Mouse (Mus musculus) adrenal gland, adult 2 months (tissue): Measurements from ENCODE around the gene Hsp90ab1. TPM values are rescaled to one million over a fixed set of nuclear protein-coding genes. Genes with fewer than 3 reads are reported as not detected.

ENCODE experiments used
- DNase-seq: peaks from one replicate; pipeline ENCODE4 v3.0.0; 2021
- polyA plus RNA-seq: library from polyadenylated mRNA; depleted of rRNA; stranded (reverse); fragments of >200 nt; gene quantifications from 2 replicates; pipeline ENCODE4 v1.2.3, GENCODE M21; 2012
- total RNA-seq, 2 experiments: library from RNA; stranded (reverse); gene quantifications; 2 replicates each; pipeline ENCODE4 v1.2.3; 2021

Gene Hsp90ab1
- total and polyA plus RNA-seq, 3 experiments, result 291 to 2,851 (median 1,973) TPM

DNA sequence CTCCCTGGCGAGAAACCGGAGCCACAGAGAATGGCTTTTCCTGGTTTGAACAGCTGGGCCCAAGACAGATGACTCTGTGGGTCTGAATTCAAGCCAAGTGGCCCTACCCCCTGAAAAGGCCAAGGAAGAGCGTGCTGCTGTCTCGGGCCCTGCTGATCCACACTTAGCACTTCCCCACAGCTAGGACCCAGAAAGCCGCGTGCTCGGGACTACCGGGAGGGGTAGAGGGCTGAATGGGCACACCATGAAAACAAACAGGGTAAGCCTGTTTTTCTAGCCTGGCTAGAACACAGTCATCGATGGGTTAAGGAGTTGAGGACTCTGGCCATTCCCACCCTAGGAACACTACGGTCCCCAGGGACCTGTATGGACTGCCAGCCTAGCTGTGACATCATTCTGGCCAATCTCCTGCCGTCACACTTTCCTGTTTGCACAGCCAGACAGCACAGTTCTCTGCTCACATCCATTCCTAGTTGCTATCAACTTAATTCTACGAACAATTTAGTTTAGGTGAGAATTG lies 7.9 kb upstream of the Hsp90ab1 start:
- DNase-seq, result peak; percentile 63

DNA sequence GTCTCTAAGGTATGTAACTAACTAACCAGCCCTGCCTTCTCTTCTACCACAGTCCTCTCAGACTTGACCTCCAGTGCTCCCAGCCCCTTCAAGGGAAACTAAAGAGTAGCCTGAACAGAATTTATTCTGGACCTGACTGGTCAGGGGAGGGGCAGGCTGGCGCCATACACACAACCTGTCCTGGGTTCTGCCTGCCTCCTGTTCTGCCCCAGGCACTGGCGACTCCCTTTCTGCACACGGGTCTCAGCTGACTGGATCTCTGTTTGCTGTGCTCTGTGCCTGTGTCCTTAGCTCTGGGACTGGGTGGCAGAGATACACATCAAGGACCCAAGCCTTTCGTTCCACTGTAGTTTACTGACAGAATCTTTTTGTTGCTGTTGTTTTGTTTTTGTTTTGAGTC lies 6.5 kb upstream of the Hsp90ab1 start:
- DNase-seq, result no peak

DNA sequence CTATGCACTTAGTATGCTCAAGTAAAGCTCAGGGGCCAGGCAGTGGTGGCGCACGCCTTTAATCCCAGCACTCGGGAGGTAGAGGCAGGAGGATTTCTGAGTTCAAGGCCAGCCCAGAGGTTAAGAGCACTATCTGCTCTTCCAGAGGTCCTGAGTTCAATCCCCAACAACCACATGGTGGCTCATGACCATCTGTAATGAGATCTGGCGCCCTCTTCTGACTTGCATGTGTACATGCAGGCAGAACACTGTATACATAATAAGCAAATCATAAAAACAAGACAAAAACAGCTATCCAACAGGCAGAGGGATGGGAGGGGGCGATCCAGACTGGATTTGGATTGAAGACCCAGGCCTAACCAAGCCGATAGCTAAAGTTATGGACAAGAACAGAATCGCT lies 5.8 kb upstream of the Hsp90ab1 start:
- no peak for DNase-seq

DNA sequence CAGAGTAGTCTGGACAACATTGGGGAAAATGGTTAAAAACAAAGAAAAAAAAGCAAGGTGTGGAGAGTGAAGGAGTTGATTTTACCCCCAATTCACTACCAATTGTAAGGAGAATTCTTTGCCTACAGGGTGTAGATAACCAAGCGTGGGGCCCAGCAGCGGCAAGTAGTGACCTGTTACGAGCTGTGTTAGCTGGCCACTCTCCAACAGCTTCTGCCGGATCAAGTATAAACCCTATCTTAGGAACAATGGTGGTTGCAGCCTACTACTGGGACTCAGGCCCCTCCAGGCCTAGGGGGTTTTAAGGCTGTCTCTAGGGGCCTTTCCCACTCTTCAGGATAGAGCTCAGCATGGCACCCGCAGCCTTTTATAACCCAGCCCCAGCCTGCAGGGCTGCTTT lies 5.2 kb upstream of the Hsp90ab1 start:
- no peak for DNase-seq

DNA sequence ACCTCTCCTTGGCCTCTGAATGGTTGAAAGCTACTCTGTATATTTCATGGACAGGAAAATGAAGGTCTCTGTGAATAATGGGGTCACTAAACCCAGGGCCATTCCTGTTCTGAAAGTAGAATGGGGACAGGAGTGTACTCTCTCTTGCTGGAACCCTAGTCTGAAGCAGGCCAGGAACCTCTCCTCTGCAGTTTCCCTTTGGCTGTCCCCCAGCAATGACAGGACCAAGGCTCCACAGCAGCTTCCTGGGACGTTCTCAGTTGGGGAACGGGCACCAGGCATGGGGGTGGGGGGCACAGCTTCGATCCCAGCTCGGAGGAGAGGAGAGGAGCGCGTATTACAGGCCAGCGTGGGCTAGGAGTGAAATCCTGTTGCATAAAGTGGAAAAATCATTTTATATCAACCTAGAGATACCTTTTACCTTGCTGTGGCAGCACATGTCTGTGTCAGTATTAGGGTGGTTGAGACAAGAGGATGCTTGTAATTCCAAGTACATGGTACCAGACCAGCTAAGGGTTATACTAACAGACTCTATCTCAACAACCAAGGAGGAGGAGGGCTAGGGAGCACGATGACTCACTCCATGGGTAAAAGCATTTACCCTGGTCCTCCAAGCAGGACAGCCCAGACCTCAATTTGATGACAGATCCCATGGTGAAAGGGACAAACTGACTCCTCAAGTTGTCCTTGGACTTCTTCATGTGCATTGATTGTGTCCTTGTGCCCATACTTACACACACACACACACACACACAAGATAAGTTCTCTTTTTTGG lies 2.2 kb upstream of the Hsp90ab1 start:
- no peak for DNase-seq

DNA sequence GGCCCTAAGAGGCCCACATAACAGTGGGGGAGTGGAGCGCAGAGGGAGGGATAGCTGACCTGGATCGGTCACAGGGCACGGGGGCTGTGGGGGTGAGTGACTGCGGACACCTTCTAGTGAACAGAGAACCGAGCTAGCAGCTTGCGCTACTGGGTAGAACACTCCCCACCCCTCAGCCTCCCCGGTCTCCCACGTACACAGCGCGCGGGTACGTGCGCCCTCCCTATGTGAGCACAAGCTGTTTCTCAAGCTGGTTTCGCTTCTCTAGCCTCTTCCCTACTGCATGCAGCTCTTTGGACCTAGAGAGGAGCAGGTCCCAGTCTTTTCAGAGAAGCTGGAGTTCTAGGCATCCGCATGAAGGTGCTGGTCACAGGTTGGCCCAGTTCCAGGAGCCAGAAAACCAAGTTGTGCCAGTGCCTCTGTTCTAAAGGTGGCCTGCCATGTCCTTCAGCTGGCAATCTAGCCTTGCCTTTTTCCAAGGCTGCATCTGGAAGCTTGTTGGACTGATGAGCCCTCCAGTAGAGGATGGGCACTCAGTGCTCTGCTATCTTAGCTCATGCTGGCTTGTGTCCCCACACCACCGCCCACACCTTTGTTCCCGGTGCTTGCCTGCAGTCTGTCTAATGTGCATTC lies 1.2 kb upstream of the Hsp90ab1 start:
- peak; percentile 87 for DNase-seq

DNA sequence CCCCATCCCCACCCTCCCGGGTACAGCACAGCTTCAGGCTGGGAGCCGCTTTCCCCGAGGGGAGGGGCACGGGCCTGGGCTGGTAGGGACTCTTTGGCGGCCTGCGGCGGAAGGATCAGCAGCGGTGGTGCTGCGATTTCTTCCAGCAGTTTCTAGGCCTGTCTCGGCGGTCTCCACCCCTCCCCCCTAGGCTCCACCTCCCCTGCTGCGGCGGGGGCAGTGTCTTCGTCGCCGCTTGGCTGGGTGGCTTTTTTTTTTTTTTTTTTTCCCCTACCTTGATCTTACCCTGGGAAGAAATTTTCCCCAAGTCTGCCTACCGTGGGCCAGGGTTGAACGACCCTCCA lies 681 bp upstream of the Hsp90ab1 start:
- peak; percentile 98 for DNase-seq

DNA sequence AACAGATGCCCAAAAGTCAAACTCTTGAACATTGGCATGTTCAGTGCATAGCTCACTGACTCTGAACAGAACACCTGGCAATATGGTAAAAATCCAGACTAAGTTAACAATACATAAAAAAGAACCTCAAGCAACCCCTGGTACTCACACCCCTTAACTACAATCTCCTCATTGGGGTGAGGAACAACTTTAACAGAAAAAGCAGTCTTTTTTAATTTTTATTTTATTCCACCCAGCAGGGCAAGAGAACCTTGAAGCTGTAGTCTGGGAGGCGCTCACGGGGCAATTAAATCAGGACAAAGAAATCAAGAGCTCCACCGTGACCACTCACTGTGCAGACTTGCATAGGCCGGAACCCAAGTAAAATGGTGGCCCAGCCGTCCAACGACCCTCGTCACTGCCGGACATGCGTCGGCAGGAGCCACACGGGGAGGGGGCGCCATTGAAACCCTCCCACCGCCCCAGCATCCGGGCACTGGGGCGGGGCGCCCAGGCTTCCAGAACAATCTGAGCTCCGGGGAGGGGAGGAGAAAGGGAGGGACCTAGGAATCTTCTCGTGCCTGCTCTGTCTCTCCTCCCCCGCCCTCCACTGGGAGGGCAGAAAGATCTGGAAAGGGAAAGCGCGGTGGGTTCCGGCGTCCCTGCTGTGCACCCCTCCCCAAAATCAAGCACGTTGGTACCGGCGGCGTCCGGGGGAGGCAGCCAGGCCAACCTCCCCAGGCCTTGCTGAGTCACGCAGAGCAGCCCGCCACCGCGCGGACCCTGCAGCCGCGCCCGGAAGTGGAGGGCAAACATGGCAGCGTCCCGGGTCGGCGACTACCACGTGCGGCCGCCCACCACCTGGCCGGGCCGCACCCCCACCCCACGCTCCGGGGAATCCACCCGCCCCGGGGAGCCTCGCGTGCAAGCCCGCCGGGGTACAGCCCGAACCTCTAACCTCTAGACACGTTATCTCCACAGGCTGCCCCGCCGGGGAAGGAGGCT lies 676 bp downstream of the Hsp90ab1 start:
- DNase-seq, result peak; percentile 90

DNA sequence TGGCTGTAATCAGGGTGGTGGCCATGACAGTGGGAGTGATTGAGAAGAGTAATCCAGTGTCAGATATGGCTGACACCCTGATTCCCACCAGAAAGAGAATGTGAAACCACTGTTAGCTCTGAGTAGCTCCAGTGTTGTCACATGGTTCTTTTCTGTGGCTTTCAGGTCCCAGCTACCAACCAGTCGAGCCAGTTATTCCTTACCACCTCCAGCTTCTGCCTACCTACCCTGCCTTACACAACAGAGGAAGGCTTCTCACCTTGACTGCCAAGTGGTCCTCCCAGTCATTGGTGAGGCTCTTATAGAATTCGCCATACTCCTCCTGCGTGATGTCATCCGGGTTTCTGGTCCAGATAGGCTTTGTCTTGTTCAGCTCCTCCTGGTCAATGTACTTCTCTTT lies 3.1 kb downstream of the Hsp90ab1 start:
- peak; percentile 3 for DNase-seq

DNA sequence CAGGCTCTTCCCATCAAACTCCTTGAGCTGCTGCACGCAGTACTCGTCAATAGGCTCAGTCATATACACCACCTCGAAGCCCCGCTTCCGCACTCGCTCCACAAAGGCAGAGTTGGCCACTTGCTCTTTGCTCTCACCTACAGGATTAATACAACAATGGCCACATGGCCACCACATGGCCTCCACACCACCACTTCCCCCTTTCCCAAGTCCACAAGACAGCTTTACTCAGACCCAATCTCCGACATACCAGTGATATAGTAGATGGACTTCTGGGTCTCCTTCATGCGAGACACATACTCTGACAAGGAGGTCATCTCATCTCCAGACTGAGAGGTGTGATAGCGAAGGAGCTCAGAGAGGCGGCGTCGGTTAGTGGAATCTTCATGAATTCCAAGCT lies 4.1 kb downstream of the Hsp90ab1 start:
- peak; percentile 6 for DNase-seq

DNA sequence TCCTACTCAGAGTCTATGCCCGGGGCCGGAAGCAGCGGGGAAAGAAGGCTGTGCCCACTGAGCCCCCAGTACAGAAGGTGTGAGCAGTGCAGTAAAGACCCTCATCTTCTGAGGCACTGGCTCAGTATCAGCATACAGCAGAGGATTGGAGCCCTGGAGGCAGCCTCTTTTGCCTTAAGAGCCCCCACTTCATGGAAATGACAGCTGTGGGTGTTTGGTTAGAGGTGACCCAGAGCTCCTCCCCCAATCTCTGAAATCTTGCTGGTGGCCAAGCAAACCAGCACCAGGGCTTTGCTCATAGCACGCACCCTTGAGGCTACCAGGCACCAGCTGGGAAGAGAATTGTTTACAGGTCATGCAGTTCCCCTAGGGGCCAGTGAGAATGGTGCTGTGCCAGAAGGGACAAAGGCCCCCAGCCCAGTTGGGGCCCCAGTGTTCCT lies 5.9 kb downstream of the Hsp90ab1 start:
- no peak for DNase-seq

DNA sequence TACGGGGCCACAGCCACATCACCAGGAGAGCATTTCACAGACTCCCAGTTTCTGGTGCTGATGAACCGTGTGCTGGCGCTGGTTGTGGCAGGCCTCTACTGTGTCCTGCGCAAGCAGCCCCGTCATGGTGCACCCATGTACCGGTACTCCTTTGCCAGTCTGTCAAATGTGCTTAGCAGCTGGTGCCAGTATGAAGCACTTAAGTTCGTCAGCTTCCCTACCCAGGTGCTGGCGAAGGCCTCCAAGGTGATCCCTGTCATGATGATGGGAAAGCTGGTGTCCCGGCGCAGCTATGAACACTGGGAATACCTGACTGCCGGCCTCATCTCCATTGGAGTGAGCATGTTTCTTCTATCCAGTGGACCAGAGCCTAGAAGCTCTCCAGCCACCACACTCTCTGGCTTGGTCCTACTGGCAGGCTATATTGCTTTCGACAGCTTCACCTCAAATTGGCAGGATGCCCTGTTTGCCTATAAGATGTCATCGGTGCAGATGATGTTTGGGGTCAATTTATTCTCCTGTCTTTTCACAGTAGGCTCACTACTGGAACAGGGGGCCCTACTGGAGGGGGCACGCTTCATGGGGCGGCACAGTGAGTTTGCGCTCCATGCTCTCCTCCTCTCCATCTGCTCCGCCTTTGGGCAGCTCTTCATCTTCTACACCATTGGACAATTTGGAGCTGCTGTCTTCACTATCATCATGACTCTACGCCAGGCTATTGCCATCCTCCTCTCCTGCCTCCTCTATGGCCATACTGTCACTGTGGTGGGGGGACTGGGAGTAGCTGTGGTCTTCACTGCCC lies 6.5 kb downstream of the Hsp90ab1 start:
- DNase-seq, result peak; percentile 45

DNA sequence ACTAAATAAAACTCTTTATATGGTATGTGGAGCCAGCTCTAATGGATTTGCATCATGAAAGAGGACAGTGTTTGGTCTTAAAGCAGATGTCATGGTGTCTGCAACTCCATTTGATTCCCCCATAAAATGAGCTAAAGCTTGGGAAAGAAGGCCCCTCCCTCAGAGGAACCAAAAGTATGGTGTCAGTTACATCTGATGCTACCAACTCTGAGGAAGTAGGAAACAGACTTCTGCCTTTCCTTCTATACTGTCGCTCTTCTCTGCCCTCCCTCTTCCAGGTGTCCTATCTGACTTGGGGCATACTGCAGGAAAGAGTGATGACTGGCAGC lies 7.1 kb downstream of the Hsp90ab1 start:
- no peak for DNase-seq

DNA sequence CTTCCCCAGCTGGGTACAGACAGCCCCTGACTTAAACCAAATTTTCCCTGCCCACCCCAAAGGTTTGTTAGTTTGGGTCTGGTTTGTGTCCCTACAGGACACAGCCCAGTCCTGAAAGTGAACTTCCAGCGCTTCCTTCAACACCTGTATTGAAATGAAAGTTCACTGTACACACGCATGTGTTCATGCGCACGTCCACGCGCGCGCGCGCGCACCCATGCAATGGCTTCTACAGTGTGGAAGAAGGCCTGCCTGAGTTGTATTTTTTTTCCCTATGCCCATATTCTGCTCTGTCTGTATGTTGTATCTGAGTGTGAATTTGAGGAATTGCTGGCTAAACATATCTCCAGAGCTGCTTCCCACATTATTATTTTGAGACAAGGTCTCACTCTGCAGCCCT lies 8.0 kb downstream of the Hsp90ab1 start:
- DNase-seq, result no peak

DNA sequence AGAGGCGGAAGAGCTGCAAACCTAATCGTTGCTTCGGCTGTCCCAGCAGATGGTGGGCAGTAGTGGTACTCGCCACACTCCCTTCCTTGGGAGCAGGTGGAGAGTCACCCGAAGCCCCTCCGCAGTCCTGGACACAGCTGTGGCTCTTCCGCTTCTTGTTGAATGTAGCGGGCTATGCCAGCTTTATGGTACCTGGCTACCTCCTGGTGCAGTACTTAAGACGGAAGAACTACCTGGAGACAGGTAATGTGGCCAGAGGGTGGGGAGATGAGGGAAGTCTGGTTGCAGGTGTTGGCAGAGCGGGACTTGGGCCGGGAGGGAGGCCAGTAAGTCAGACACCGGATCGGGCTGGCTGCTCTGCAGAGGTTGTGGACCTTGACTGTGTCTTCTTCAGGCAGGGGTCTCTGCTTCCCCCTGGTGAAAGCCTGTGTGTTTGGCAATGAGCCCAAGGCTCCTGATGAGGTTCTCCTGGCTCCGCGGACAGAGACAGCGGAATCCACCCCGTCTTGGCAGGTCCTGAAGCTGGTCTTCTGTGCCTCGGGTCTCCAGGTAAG lies 8.5 kb downstream of the Hsp90ab1 start:
- peak; percentile 51 for DNase-seq

DNA sequence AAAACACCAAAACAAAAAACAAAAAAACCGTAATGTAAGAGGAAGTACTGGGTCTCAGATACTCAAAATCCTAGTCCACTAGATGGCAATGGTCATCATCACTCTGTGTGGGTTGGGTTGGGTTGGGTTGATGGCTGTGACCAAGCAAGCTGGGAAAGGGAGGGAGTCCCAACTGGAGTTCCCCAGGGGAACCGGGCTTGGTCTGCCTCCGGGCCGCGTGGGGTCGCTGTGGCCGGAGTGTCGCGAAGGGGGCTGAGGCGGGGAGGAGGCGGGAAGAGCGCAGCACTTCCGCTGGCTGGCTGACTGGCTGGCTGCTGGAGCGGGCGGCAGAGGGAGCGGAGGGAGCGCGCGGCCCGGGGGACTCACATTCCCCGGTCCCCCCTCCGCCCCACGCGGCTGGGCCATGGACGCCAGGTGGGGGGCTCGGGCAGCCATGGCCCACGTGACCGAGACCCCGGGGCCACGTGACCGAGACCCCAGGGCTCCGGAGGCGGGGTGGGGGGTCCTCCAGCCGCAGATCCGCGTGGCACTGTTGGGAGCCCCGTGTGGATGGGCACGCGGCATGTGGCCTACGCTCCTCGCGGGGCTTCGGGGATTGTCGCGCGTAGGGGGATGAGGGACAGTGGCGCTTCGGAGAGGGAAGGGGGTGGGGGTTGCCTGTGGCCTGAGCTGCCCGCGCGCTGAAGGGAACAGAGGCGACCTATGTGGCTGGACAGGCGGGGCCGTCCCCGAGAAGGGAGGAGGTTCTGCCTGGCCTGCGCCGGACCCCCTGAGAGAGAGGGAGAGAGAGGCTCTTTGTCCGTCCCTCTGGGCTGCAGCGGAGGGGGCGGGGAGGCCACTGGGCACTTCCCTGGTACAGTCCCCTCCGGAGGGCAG lies 9.2 kb downstream of the Hsp90ab1 start, which contains the start of gene Slc35b2:
Slc35b2 (plus strand) TSS at position 220 of the 876 bp plus-strand sequence.
- peak; percentile 98 for DNase-seq

DNA sequence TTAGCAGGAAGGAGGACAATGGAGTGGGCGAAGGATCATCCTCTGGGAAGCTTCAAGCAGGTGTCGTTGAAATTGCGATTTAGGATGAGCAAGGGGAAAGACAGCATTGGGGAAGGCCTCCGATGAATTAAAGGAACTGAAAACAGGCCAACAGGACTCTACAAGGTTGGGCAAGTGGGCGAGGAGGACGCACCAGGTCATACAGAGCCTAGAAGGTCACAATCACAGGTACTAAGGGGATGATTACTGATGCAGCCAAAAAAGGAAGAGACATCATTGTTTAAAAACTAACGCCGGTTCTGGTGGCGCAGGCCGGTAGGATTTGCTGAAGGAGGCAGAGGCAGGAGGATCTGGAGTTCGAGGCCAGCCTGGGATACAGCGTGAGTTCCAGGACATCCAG lies 9.9 kb downstream of the Hsp90ab1 start:
- DNase-seq, result peak; percentile 3

DNA sequence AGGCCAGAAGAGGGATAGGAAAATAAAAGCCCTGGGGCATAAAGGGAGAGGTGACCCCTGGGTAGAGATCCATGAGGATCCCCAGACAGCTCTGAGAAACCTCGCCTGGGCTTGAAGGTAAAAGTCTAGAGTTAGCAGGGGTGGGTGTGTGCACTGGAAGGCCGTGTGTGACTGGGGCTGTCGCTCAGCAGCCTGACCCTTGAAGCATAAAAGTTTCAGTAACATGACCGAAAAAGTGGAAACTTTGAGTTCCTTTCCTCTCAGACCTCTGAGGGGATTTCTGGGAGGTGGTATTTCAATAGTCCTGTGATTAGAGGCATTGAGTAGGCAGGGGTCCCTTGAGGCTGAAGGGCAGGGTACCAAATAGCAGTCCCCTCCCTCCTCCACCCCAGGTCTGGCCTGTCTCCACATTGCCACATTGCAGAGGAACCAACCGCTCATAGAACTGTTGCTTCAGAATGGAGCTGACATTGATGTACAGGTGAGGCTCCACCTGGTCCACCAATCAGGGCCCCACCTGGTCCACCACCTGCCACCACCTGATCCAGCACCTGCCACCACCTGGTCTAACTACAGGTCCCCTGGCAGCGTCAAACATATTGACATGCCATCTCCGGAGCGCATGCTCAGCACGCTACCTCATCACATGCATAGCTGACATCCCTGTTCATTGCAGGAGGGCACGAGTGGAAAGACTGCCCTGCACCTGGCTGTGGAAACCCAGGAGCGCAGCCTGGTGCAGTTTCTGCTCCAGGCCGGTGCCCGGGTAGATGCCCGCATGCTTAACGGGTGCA lies 13.1 kb downstream of the Hsp90ab1 start:
- DNase-seq, result peak; percentile 8
